Mouse (Mus musculus) Muller cell, postnatal 12 days (primary cell): ENCODE measurements at regions not wholly inside any gene's neighbourhood (a gene's known extent, or its start where the extent isn't known, plus 50 kb on each side); places are given as distances from the start of the nearest gene placed in this dataset.

ENCODE experiments used
- DNase-seq: peaks from one replicate; pipeline ENCODE4 v3.0.0-alpha.2; 2015; ENCODE audit errors: inconsistent ontology term

GRCm38 (mm10) chr7:69844631-69845324 is 521.8 kb downstream of the Nr2f2 start:
- DNase-seq, result no peak

GRCm38 (mm10) chr7:69837379-69837778 is 529.2 kb downstream of the Nr2f2 start:
- DNase-seq, result no peak

- DNase-seq, result no peak
Observed at GRCm38 (mm10) chr7:69827251-69827650, 539.3 kb downstream of the Nr2f2 start.

GRCm38 (mm10) chr7:69820570-69820969 is 546.0 kb downstream of the Nr2f2 start:
- DNase-seq, result no peak

- no peak for DNase-seq
Observed at GRCm38 (mm10) chr7:69812301-69812700, 554.2 kb downstream of the Nr2f2 start.

GRCm38 (mm10) chr7:69810873-69811272 is 555.7 kb downstream of the Nr2f2 start:
- peak; percentile 43 for DNase-seq

- DNase-seq, result no peak
Observed at GRCm38 (mm10) chr7:69807220-69807619, 559.3 kb downstream of the Nr2f2 start.

- peak; percentile 5 for DNase-seq
Observed at GRCm38 (mm10) chr7:69770980-69771348, 595.6 kb downstream of the Nr2f2 start.

GRCm38 (mm10) chr7:69770313-69770979 is 596.1 kb downstream of the Nr2f2 start:
- peak; percentile 47 for DNase-seq

- DNase-seq, result no peak
Observed at GRCm38 (mm10) chr7:69766451-69766850, 600.1 kb downstream of the Nr2f2 start.

- DNase-seq, result no peak
Observed at GRCm38 (mm10) chr7:69740495-69740894, 626.0 kb downstream of the Nr2f2 start.

- no peak for DNase-seq
Observed at GRCm38 (mm10) chr7:69738998-69739397, 627.5 kb downstream of the Nr2f2 start.

GRCm38 (mm10) chr7:69715081-69715480 is 651.5 kb downstream of the Nr2f2 start:
- DNase-seq, result peak; percentile 78

- DNase-seq, result peak; percentile 83
Observed at GRCm38 (mm10) chr7:69670211-69670610, 696.3 kb downstream of the Nr2f2 start.

GRCm38 (mm10) chr7:69655583-69655982 is 711.0 kb downstream of the Nr2f2 start:
- no peak for DNase-seq

GRCm38 (mm10) chr7:69645449-69645848 is 721.1 kb downstream of the Nr2f2 start:
- no peak for DNase-seq

GRCm38 (mm10) chr7:69641652-69642051 is 724.9 kb downstream of the Nr2f2 start:
- no peak for DNase-seq

- no peak for DNase-seq
Observed at GRCm38 (mm10) chr7:69599866-69600265, 766.7 kb downstream of the Nr2f2 start.

GRCm38 (mm10) chr7:69585716-69586115 is 780.8 kb downstream of the Nr2f2 start:
- peak; percentile 7 for DNase-seq

- DNase-seq, result peak; percentile 65
Observed at GRCm38 (mm10) chr7:69585131-69585530, 781.4 kb downstream of the Nr2f2 start.

- peak; percentile 64 for DNase-seq
Observed at GRCm38 (mm10) chr7:69584516-69584915, 782.0 kb downstream of the Nr2f2 start.

- DNase-seq, result peak; percentile 1
Observed at GRCm38 (mm10) chr7:69583901-69584300, 782.6 kb downstream of the Nr2f2 start.

- DNase-seq, result no peak
Observed at GRCm38 (mm10) chr7:69581668-69582067, 784.9 kb downstream of the Nr2f2 start.
